Mouse (Mus musculus) T-helper 2 cell (primary cell): ENCODE data around the gene Gm10639.
"Not testable (repeated sequence)": the region's sequence is repeated elsewhere in the genome, so short reads cannot be mapped to it uniquely, and the experiment has no call there.

Experiments used
- in situ Hi-C: fragments of 300-600 bp; cut with MboI, MseI; formaldehyde crosslinking; loops from one replicate; pipeline ENCODE4 v1.15.1; 2025; ENCODE audit warnings: high pct_unique_total_duplicates

Gm10639 gene

DNA sequence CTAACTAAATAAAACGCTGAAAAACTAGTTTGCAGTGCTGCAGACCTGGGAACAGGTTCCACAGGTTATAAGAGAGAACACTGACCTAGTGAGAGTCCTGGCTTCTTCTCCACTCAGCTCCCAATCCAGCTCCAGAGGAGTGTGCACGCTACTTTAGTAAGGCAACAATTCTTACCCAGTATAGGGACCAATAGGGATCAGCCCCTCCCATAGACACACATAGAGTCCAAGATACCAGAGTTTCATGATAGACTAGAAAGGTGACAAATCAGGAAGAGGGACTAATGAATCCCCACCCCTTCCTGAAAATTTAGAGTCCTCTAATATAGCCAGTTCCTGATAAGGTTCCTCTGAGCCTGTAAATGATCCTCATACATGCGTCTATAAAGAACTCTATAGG is 57.3 kb downstream of the Gm10639 start:
- in situ Hi-C loops: loop anchor here (5.0 kb wide), 1 partner anchor 55 kb away; no protein-coding TSS in a partner anchor

DNA sequence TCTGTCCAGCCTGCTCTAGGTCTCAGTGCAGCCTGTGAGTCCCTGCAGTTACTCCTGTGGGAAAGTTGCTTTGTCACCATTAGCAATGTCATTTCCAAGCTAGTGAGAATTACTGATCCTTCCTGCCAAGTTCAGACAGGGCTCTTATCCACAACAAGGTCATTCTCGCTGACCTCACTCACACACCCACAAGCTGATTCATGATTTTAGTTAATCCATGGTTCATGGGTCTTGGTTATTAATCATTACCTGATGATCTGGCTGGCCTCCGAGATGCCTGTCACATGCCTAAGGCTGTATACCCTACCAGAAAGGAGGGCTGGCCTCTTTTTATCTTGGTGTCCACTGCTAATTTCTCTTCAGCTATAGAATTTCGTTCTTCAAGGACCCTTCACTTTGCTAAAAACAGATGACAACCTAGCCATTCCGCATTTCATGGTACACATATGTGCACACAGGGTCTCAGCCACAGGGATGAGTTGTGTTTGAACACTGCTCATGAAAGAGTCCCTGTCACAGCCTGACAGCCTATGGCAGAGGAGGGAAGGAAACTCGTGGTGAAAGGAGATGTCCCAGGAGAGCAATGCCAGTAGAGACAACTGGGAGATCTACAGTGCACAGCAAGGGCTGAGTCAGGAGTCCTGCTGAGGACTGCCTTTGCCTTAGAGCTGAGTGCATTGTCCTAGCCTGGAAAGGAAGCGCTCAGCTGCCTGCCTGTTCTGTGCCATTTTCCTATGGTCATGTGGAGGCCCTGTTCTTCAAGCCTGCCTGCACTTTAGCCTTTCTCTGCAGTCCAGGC is 58.7 kb downstream of the Gm10639 start:
- in situ Hi-C loops: loop anchor here (5.0 kb wide), 1 partner anchor 56 kb away; no protein-coding TSS in a partner anchor

DNA sequence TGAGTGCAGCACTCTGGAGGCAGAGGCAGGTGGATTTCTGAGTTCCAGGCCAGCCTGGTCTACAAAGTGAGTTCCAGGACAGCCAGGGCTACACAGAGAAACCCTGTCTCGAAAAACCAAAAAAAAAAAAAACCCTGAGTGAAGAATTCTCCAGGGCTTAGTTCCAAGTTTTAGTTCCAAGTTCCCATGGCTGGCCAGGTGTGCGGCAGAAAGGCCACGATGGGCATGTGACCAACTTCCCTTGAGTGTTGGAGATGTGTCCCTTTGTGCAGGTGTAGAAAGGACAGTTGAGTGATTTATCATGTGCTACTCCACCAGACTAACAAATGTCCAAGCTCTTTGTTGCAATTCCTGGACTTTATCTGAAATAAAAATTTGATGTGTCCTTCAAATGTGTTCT is 59.4 kb downstream of the Gm10639 start:
- in situ Hi-C loops: loop anchor here (5.0 kb wide), 1 partner anchor 57 kb away; no protein-coding TSS in a partner anchor

DNA sequence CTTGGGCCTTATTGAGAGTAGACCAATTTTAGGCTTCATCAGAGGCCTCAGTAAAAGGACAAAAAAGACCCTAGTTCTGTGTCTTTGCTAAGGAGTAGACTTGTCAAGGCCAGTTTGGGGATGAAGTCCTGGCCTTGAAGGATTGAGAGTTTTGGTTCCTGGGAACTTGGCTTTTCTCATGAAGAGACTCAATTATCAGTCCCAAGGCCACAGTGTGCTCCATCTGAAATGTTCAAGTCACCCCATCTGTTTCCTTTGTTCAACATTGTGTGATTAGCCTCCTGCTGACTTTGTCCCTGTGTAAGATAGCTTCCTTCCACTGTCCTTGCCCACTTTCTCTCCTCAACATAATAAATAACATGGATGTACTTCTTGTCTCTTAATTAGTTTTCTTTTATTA is 60.3 kb downstream of the Gm10639 start:
- in situ Hi-C loops: not testable (repeated sequence)

DNA sequence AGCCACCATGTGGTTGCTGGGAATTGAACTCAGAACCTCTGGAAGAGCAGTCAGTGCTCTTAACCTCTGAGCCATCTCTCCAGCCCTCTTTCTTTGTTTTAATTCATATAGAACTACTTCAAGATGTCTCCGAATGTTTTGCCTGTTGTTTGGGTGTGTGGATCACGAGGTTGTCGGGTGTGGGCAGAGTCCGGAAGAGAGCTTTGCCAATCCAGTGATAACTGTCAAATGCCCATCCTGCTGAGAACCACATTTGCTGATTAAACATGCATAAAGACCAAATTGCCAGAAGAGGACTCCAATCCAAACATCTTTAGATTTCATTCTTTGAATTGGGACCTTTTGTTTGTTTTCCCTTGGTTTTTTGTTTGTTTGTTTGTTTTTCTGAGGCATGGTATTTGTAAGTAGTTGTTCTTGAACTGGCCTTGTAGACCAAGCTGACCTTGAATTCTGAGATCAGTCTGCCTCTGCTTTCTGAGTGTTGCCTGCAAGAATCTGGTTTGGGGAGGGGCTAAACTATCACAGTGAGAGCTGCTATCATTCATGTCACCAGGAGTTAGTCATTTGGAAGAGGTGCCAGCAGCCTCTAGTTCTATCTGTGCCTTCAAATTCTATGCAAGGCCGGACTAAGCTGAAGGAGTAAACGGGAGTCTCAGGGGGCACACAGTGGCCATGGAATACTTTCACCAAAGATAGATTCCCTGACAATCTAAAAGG is 61.9 kb downstream of the Gm10639 start:
- in situ Hi-C loops: no loop called here
